Mouse (Mus musculus): Measurements from ENCODE around the gene Nutf2.
A peak's percentile ranks its signal among the peaks of the same experiment; 100 is the strongest.
"Not testable (repeated sequence)": the region's sequence is repeated elsewhere in the genome, so short reads cannot be mapped to it uniquely, and the experiment has no call there.

Gene Nutf2

DNA sequence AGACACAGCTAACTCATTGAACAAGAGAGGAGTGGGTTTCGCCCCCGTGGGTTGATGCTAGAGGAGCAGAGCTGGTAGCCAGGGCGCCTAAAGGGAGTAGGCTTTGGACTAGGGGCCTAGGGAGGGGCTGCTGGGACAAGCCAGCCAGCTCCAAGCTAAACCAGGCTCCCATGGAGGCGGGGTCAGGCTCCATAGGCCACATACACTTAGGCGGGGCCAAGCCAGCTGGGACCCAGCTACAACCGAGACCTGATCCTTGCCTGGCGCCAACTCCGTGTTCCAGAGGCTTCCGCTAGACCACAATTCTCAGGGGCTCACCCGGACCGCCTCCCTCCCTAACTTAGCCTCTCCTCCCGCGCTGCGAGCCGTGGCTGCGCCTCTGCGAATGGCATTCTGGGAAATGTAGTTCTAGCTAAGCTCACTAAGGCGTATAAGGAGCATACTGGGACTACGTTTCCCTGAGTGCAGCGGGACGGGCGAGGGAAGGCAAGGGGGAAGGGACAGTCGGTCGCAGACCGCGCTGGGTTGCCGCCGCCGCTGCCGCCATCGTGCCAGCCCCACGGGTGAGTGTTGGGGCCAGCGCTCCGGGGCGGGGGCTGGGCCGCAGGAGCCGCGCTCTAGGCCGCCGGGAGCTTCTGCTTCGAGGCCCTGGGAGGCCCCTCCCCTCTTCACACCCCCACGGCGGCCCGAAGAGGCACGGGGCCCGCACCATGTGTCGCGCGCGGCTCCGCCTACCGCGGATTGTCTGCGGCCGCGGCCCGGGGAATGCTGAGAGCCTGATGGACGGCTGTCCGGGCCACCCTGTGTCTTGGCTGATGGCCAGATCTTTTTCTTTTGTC, at the start of gene Nutf2:
Nutf2 (plus strand) TSS at position 438 of the 839 bp plus-strand sequence.
- DNase-seq (ENCODE audit: low spot score), result peak; percentile 99

DNA sequence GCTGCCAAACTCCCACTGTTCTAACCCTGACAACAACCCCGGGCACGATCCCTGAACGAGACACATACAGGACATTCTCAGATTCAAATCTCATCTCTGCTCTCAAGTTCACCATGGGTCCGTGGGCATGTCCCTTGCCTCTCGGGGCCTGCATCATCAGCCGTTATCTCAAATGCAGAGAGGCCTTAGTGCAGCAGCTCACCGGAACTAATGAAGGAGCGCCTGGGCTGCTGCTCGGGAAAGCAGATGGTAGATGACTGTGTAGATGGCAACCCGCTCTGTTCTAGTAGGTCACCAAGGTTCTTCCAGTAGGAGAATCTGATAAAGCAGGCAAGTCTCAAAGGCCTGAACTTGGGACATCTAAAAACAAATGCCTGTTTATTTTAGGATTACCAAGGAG, 49.3 kb upstream of the Nutf2 start:
- no peak for DNase-seq (ENCODE audit: low spot score)

DNA sequence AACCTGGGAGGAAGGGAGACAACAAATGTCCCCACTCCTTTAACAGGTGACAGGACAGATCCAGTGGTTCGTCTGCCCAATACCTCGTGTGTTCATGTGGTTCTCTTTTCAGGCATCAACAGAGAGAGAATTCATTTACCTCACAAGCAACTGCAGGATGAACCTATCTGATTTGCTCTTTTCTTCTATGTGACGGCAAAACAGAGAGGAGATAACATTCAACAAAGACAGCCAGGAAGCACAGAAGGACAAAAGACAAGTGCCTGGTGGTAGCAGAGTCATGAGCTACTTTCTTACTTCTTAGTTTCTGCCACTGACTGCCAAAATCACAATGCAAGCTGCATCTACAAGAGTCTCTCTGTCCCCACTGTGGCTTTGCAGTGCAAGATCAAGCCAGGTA, 48.8 kb upstream of the Nutf2 start:
- no peak for DNase-seq (ENCODE audit: low spot score)

DNA sequence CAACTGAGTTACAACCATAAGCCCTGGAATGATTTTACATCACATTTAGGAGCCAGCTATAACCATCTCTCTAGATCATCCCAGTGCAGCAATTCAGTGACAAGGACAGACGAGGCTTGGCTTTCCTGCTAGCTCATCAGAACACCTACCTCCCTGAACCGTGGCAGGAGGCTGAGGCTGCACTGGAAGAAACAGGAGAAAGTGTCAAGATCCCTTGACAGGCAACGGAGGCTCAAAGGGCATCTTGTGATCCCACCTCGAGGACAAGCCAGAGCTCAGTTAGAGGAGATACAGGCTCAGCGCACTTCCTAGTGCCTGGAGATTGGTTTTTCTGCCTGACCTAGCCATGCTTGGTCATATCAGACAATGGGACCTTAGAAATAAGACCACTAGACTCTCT, 47.9 kb upstream of the Nutf2 start:
- DNase-seq (ENCODE audit: low spot score), result no peak

DNA sequence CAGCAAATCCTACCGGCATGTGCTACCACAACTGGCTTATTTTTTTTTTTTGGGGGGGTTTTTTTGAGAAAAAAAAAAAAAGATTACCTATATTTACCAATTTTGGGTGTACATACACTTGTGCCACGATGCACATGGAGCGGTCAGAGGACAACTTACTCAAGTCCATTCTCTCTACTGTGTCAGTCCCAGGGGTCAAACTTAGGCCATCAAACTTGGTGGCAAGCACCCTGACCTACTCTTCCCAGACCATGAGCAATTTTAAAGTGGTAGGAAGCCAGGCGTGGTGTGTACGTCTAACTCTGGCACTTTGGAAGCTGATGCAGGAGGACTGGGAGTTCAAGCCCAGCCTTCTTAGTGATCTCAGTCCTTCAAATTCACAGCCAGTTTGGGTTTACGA, 47.1 kb upstream of the Nutf2 start:
- DNase-seq (ENCODE audit: low spot score), result no peak

DNA sequence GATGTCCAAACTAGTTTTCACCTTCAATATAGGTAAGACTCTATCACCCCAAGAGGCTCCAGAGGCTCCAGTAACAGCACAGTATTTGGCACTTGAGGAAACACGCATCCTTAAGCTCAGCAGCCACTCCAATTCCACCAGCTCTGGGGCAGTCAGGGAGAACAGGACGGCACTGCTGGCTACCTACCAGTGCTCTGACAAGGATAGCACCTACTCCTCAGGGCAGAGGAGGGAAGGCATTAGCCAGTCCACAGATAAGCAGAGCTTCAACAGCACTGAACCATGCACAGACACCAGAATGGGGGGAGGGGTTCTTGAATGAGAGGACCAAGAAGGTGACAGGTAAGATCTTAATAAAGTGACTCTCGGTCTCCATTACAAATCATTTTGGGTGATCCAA, 40.7 kb upstream of the Nutf2 start:
- no peak for DNase-seq (ENCODE audit: low spot score)

DNA sequence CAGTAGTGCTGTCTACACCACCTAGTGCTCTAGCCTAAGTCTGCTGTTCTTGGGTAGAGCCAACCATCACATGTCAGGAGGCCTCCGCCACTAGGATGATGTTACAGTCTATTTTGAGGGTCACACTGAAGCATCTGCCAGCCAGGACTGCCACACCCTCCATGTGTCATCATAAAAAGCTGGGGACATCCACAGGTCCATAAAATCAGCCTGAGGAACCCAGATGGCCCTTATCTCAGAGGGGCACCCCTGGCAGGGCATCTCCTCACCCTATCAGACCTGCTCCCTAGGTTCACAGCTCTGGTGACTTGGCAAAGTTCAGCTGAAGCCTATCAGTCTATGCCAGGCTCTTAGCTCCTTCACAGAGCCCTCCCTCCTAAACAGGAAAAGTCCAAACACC, 39.5 kb upstream of the Nutf2 start:
- no peak for DNase-seq (ENCODE audit: low spot score)

DNA sequence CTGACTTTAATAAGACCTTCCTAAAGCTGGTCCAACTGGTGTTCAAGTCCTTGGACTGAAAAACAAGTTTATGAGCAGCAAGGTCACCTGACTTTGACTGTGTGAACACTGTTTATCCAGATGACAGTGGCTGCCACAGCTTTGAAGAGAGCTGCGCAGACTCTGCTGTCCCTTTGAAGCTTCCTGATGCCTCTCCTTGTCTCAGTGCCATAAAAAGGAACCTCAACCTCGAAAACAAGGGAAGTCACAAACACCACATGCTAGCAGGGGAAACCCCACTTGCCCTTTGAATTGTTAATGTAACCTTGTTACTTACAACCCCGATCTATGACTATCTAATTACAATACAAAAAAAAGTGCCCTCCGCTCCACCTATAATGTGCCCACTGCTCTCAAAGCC, 34.9 kb upstream of the Nutf2 start:
- no peak for DNase-seq (ENCODE audit: low spot score)

DNA sequence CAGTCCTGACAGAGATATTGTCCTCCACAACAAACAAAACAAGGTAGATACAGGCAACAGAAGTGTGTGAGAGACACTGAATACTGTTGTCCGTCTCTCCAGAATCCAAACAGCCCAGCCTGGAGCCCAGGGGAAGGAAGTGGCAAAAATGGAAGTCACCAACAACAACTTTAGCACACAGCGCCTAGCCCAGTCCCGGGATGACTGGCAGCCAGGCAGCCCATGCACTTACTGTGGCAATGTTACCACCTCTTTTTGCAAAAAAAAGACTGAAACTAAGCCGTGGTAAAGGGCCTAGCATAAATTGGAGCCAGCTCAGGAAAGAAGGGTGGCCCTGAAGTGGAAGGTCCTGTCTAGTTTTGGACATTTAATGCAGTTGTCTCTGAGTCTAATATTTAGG, 34.0 kb upstream of the Nutf2 start:
- peak; percentile 47 for DNase-seq (ENCODE audit: low spot score)

DNA sequence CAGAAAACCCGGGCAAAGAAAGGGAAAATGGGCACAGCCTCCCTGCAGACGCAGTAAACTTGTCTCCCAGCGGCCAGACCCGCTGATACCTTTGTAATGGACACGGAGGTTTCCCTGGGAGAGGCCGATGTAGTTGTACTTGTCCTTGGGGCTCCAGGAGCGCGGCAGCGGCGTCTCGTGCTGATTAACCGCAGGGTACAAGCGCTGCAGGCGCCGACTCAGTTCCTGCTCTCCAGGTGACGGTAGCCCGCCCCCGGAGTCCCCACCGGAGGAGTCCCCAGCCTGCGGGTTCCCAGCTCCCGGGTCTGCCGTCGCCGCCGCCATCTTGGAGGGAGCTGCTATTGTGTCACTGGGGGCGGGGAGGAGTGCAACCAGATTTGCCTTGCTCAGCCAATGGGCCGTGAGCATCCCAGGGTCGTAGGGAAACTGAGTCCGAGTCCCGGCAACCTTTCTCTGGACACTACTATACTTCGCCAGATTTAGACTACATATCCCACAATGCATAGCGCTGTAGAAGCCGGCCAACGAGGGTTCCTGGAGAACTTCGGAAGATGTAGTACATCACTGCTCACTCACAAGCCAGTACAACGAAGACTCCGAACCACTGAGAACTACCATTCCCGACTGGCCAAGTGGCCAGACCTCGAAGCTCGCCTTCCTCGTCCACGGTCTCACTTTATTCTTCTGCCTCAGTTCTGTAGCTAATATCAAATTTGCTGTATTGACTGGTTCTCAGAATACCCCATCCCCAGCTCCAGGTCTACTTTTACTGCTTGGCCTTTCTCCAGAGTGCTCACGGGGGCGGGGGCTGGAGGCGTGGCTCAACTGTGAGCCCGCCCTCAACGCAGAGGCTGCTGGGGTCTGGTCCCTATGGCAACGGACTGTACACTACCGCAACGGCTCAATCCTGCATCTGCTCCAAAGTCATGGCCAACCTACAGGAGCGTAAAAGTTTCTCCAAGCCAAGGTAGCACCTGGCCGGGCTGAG, 33.2 kb upstream of the Nutf2 start, which contains the start of the genes Ranbp10 and Tsnaxip1:
Ranbp10 (minus strand) TSS at position 490 of the 988 bp plus-strand sequence.
Tsnaxip1 (plus strand) TSS at position 871 of the 988 bp plus-strand sequence.
- DNase-seq (ENCODE audit: low spot score), result peak; percentile 100

DNA sequence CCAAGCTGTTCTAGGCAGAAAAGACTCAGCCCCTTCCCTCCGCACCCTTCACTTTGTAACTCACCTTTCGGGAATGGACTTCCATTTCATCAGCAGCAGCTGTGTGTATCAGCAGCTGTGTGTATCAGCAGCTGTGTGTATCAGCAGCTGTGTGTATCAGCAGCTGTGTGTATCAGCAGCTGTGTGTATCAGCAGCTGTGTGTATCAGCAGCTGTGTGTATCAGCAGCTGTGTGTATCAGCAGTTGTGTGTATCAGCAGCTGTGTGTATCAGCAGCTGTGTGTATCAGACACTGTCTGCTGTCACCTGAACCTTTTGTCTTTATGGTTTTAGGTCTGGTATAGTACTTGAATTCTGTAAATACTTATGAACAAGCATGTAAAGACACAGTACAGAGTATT, 26.6 kb upstream of the Nutf2 start:
- not testable (repeated sequence) for DNase-seq (ENCODE audit: low spot score)

DNA sequence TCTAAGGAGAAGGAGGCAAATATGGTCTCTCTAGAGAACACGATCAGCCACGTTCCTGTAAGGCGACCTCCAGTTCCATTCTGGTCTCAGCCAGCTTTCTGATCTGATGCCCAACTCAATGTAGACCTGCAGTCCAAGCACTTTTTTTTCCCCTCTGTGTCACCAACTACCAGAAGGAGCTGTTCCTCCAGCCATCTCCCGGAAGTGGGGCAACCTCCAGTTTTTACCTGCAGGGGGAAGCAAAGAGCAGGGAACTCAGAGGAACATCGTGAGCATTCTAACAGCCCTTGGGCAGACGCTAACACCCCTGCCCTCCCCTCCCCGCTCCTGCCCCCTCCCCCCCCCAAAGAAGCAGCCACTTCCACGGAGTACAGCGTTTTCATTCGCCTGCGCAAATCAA, 25.1 kb upstream of the Nutf2 start:
- DNase-seq (ENCODE audit: low spot score), result peak; percentile 85

DNA sequence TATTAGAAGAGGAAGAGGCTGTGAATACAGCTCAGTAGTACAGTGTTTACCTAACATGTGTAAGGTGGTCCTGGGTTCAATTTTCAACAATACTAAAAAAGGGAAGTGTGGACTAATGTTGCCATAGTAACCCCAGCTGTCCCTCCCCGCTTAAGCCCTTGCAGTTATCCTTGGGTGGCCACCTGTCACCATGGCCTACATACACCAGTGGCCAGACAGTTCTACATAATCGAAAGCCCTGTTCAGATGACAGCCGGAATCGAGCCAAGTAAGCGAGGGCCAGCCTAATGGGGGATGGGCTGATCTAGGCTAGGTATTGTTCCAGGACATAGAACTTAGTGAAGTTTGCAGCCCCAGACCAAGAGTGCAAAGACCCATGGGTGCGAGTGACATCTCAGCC, 23.4 kb upstream of the Nutf2 start:
- DNase-seq (ENCODE audit: low spot score), result no peak

DNA sequence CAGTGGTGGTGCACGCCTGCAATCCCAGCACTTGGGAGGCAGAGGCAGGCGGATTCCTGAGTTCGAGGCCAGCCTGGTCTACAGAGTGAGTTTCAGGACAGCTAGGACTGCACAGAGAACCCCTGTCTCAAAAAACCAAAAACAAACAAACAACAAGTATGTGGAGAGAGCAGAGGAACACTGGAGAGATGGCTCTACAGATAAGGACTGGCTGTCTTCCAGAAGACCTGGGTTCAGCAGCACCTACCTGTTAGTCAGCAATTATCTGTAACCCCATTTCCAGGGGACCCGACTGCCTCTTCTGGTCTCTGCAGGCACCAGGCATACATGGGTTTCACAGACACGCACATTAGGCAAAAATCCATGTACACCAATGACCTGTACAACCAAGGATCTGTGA, 21.2 kb upstream of the Nutf2 start:
- no peak for DNase-seq (ENCODE audit: low spot score)

DNA sequence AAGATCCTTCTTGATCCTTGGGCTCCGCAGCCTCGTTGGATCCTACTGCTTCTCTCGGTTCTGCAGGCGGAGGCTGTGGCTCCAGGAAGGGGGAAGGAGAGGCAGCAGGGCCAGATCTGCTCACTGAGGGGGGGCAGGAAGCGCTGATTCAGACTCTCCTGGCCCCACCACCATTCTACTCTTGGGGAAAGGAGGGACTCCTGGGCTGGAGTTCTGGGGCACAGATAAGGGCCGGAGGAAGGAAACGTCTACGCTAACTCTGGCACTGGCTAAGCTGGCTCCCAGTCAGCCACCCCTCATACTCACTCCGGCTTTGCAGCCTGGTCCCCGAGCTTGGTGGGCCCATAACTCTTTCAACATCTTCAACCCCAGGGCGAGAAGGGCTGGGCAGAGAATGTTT, 13.7 kb upstream of the Nutf2 start:
- DNase-seq (ENCODE audit: low spot score), result no peak

DNA sequence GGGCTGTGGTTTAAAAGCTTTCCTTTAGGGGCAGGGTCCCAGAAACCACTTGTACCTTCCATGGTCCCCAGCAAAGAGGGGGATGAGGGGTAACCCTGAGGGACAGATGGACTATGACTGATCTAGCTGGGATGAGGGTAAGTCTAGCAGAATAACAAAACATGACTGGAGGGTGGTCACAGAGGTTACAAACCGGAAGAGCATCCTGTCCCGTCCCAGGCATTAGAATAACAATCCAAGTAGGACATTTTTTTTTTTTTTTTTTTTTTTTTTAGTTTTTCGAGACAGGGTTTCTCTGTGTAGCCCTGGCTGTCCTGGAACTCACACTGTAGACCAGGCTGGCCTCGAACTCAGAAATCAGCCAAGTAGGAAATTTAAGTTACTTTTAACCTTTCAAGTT, 10.4 kb upstream of the Nutf2 start:
- DNase-seq (ENCODE audit: low spot score), result no peak

DNA sequence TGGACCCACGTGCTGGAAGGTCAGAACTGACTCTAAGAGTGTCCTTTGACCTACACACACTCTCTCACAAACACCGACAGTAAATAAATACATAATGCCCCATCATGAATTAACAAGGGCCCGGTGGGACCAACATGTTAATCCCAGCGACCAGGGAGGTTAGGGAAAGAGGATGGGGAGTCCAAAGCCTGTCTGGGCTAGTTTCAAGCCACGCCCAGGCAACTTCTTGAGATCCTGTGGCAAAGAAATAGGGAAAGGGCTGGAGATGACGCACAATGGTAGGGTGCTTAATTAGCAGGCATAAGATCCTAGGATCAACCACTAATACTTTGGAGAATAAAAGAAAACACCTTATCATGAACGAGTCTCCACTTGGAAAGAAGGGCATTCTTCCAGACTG, 9.8 kb upstream of the Nutf2 start:
- DNase-seq (ENCODE audit: low spot score), result no peak

DNA sequence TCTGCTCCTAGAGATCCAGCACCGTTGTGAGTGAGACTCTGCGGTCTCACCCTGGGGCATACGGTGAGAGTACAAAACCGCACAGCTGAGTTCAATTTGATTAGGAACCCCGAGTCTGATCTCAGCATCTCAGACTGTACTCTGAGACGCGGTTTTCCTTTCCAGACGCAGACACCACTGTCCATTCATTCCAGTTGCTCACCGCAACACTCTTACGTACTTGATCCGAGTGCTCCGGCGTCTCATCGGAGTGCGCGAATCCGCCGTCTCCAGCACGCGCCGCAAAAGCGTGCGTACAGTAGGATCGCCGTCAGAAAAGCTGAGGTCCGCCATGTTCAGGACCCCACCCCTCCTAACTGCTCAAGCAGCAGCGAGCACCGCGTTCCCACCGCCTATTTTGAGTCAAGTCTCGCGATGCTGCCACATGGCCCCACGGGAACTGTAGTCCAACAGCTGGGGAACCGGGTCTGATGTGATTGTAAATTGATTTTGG, 8.7 kb upstream of the Nutf2 start:
- DNase-seq (ENCODE audit: low spot score), result peak; percentile 91

DNA sequence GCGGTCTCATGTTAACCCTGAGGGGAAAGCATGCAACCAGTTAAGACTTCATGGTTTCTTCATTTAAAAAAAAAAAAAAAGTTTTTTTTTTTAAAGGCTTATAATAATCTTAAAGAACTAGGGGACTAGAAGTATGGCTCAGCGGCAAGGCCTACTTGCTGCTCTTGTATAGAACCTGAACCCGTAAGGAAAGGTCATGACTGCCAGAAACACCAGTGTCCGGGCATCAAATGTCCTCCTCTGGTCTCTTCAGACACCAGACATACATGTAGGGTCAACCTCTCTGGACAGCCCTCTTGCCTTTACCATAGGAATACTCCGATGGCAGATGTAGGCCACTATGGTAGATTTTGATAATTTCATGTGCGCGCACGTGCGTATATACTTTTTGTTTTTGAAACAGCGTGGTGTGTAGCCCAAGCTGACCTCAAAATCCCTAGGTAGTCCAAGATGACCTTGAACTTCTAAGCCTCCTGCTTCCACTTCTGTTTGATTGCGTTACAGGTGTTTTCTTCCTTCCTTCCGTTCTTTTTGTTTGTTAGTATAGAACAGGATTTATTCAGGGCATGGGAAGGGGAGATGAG, 8.1 kb upstream of the Nutf2 start:
- DNase-seq (ENCODE audit: low spot score), result no peak

DNA sequence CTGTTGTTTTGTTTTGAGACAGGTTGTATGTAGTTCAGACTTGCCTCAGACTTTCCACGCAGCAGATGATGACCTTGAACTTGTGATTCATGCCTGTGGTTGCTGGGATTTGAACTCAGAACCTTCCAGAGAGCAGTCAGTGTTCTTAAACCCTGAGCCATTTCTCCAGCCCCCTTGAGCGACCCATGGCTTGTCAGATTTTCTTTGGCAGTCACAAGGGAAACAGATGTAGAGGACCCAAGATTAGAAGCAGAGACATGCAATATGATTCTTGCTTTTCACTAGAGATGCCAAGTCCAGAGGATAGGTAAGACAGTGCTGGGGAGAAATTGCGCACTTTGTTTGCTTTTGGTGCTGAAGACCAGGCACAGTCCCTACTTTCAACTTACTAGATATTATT, 7.2 kb upstream of the Nutf2 start, which contains the start of gene Cenpt:
Cenpt (minus strand) TSS at position 101 of the 400 bp plus-strand sequence.
- DNase-seq (ENCODE audit: low spot score), result no peak

DNA sequence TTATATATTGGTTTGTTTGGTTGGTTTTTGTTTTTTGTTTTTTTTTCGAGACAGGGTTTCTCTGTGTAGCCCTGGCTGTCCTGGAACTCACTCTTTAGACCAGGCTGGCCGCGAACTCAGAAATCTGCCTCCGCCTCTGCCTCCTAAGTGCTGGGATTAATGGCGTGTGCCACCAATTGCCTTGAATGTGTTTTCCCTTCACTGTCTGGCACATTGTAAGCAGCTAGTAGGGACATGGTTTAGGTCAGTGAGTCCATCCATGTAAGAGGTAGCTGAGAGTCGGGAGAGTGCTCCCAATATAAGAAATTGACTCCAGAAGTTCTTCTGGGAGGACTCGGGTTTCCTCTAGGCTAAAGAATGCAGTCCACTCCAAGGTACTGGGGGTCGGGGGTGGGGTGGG, 6.1 kb upstream of the Nutf2 start:
- no peak for DNase-seq (ENCODE audit: low spot score)

DNA sequence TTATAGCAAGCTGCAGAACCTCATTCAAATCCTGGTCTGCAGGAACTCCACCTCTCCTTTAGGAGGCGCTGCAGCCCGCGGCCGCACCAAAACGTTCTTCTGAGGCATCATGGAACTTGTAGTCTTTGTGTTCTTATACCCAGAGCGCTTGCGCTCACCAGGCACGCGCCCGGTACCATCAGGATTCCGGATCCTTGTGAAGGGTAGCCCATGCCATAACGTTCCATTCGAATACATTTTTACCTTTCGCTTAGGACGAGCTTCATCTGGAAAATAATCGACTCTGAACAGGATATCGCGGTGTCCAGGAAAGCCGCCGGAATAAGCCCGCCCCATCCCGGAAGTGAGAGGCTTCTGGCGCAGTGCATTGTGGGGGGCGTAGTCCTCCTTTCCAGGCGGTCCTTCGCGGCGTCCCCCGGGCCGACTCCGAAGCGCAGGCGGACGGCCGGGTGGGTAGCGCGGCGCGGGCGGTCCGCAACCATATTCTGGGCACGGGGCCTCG, 5.6 kb upstream of the Nutf2 start, which contains the start of gene Thap11:
Thap11 (plus strand) TSS at position 418 of the 502 bp plus-strand sequence.
- peak; percentile 96 for DNase-seq (ENCODE audit: low spot score)

Data from adipocyte (in vitro differentiated cells).